In the genomic region with DNA sequence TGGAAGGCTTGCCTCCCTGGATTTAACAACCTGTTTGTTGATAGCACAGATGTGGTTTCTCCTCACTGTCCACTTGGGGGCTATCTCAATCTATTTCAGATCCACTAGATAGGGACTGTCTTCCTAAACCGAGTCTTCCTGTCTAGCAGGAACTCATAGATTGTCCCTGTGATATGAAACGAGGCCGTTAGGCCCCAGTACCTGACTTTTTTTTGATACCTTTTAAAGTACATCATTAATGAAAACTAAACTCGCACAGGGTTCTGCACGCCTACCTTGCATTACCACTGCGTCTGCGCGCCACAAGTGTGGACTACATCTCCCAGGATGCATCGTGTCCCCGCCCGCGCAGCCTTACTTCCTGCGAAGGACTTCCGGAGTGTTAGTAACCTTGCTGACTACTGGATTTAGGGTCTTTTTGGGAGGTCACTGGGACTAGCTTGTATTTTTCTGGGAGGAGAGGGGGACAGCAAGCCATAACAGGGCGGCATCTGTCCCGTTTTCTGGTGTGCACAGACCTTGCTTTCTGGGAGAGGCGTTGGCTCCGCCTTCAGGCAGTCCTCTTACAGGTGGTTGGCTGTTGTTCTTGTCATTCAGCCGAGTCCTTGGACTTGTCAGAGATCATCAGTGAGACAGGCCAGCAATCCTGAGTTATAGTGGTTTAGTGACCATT, we compare ENCODE assay signal across 8 mouse cellular contexts. TPM values are rescaled to one million over a fixed set of nuclear protein-coding genes. Genes with fewer than 3 reads are reported as not detected.
DNase-seq lines count a peak whose midpoint lies in the region; ATAC-seq and TF ChIP-seq lines count a peak whose summit lies in the region.

No protein-coding gene starts in this region.

- peaks cover 10% of the 10 kb centered on the region; the same call in 1 of the 2 replicates for H3K4me1 ChIP-seq in hindbrain, embryonic 14.5 days (replicated peaks; ENCODE audit: control insufficient read depth, insufficient read depth, low read length)

- H3K36me3 ChIP-seq in hindbrain, embryonic 14.5 days (replicated peaks; ENCODE audit: control insufficient read depth, insufficient read depth): no peaks in the 10 kb centered on the region

- DNase-seq in Patski (ENCODE audit: low read depth, low spot score): peak; percentile 78
- DNase-seq in cerebellum, postnatal 14 days: peak; percentile 92 to 94
- peak; percentile 89 for DNase-seq in frontal cortex, postnatal 25 days (ENCODE audit: low spot score in 2 of 2)
- peak; percentile 91 for DNase-seq in hindbrain, embryonic 14.5 days (ENCODE audit: low spot score)
- DNase-seq in layer of hippocampus, postnatal 36 days: peak; percentile 92
- peak; percentile 97 for DNase-seq in lung, postnatal 36 days
- DNase-seq in retina, postnatal 1 day: peak; percentile 95
- DNase-seq in urinary bladder, adult 18-20 months (ENCODE audit: low spot score in 2 of 2): peak; percentile 91 to 92

- H3K9me3 ChIP-seq in hindbrain, embryonic 14.5 days (ENCODE audit: control insufficient read depth, low read length): no peaks in the 10 kb centered on the region

- no peaks in the 10 kb centered on the region for H3K27me3 ChIP-seq in Patski
- no peaks in the 10 kb centered on the region for H3K27me3 ChIP-seq in hindbrain, embryonic 14.5 days (ENCODE audit: control insufficient read depth, insufficient read depth, low read length)

- H3K27ac ChIP-seq in hindbrain, embryonic 14.5 days: peak overlapping the region; percentile 87

- WGBS in hindbrain, embryonic 14.5 days: under 1% methylated on average over 19 of the region's 19 CpGs

- POLR2A ChIA-PET in Patski (lab: Charles Lee): no interaction called here

- H3K4me3 ChIP-seq in hindbrain, embryonic 14.5 days (replicated peaks; ENCODE audit: low read length): peak overlapping the region; percentile 43

- in situ Hi-C loops in Patski (cut with MboI; ENCODE audit: low pct_unique_long_range_greater_than_20kb): loop anchor here (5.0 kb wide), 1 partner anchor 191 kb away; no protein-coding TSS in a partner anchor

- CTCF ChIA-PET in Patski (lab: Charles Lee): interaction anchor here (1.0 to 1.4 kb wide), 2 partner anchors 11 to 93 kb away, joined by 3 to 5 read pairs; no protein-coding TSS in a partner anchor

- H3K9ac ChIP-seq in hindbrain, embryonic 14.5 days: peak overlapping the region; percentile 75

- ATAC-seq in Patski: peak; percentile 96
- ATAC-seq in hindbrain, embryonic 14.5 days (ENCODE audit: low FRiP score): peak; percentile 100

- peak overlapping the region; percentile 49 for H3K4me2 ChIP-seq in hindbrain, embryonic 14.5 days (replicated peaks)

- TF ChIP-seq CTCF in Patski (IDR thresholded peaks at IDR 0.05): peak; percentile 79

RNA-seq across cellular contexts. Expression of a gene that starts 52.7 kb away (rescaled TPM):
- polyA plus RNA-seq in Patski (2021): 36.5 TPM
- polyA plus RNA-seq in hindbrain, embryonic 14.5 days (2014; fragmentation: Nextera tagmentation; extraction: Ambion mirVana): 10.7 and 11.0 TPM in 2 replicates
- total RNA-seq in layer of hippocampus, postnatal 36 days (2021): 10 to 100 TPM; 61.8 to 62.2 TPM

Comparison
In these comparisons a context has a peak if more than half of its experiments do, and no peak if none do; other contexts are left out.
1. Peak in every context shown above with its lines: DNase-seq, ATAC-seq, H3K4me3 ChIP-seq and H3K27ac ChIP-seq.